ENCODE assay signal across 8 mouse cellular contexts in genomic region chr1:134098726-134099515, GRCm38 (mm10). TPM values are rescaled to one million over a fixed set of nuclear protein-coding genes. Genes with fewer than 3 reads are reported as not detected.
DNase-seq lines count a peak whose midpoint lies in the region; ATAC-seq and TF ChIP-seq lines count a peak whose summit lies in the region.

No protein-coding gene starts in this region.

- CTCF ChIA-PET in Patski (lab: Charles Lee): interaction anchor here (1.3 to 9.8 kb wide), 7 partner anchors 11 to 43 kb away, joined by 3 to 72 read pairs (median 6); partner anchors contain the start of gene Btg2

- peak overlapping the region; percentile 38 for H3K4me3 ChIP-seq in hindbrain, embryonic 12.5 days

- peak overlapping the region; percentile 49; the same call in 1 of the 2 replicates for H3K9ac ChIP-seq in hindbrain, embryonic 12.5 days

- peak overlapping the region; percentile 81 for H3K27ac ChIP-seq in hindbrain, embryonic 12.5 days

- no peaks in the 10 kb centered on the region for H3K27me3 ChIP-seq in Patski
- no peaks in the 10 kb centered on the region for H3K27me3 ChIP-seq in hindbrain, embryonic 12.5 days

- WGBS in hindbrain, embryonic 12.5 days: 10% methylated on average over 17 of the region's 17 CpGs

- ATAC-seq in Patski: peak; percentile 83
- ATAC-seq in frontal cortex, adult (ENCODE audit: low TSS enrichment): peak; percentile 76
- peak; percentile 39; the same call in 1 of the 2 replicates for ATAC-seq in hindbrain, embryonic 12.5 days (ENCODE audit: low FRiP score)

- no peak for TF ChIP-seq CTCF in Patski (IDR thresholded peaks at IDR 0.05)

- H3K4me2 ChIP-seq in hindbrain, embryonic 12.5 days (replicated peaks): peak overlapping the region; percentile 62

- no peaks in the 10 kb centered on the region for H3K36me3 ChIP-seq in hindbrain, embryonic 12.5 days

- in situ Hi-C loops in Patski (cut with MboI; ENCODE audit: low pct_unique_long_range_greater_than_20kb): loop anchor here (25.0 kb wide), 1 partner anchor 887 kb away; no protein-coding TSS in a partner anchor

- DNase-seq in Patski (ENCODE audit: low read depth, low spot score): peak; percentile 88
- peak; percentile 65 for DNase-seq in cerebellum, adult 9-11 months
- peak; percentile 63 to 66 for DNase-seq in layer of hippocampus, postnatal 10 days (ENCODE audit: low spot score in 2 of 2)
- peak; percentile 83 for DNase-seq in lung, postnatal 14 days
- peak; percentile 69 for DNase-seq in ovary, postnatal 36 days (ENCODE audit: low spot score)
- peak; percentile 80 to 87 for DNase-seq in urinary bladder, postnatal 36 days (ENCODE audit: low spot score in 2 of 2)

- no peaks in the 10 kb centered on the region for H3K9me3 ChIP-seq in hindbrain, embryonic 12.5 days (replicated peaks)

- peaks cover 57% of the 10 kb centered on the region for H3K4me1 ChIP-seq in hindbrain, embryonic 12.5 days

- POLR2A ChIA-PET in Patski (lab: Charles Lee): interaction anchor here (1.0 to 4.0 kb wide), 7 partner anchors 8 to 38 kb away, joined by 3 to 25 read pairs (median 5); partner anchors contain the start of gene Btg2

RNA-seq across cellular contexts. Expression of gene Chit1, which starts 12.1 kb away (rescaled TPM):
- not detected for polyA plus RNA-seq in Patski (2021)
- 0.13 TPM in 1 of 2 replicates, not detected in the other for polyA plus RNA-seq in hindbrain, embryonic 12.5 days (2016; fragmentation: Nextera tagmentation; extraction: Ambion mirVana)
- total RNA-seq in layer of hippocampus, postnatal 10 days (2021): under 1 TPM; 0.51 to 0.53 TPM

RNA-seq across cellular contexts. Expression of gene Btg2, which starts 20.0 kb away (rescaled TPM):
- polyA plus RNA-seq in Patski (2021): 90.2 TPM
- polyA plus RNA-seq in hindbrain, embryonic 12.5 days (2016; fragmentation: Nextera tagmentation; extraction: Ambion mirVana): 90.4 and 105 TPM in 2 replicates
- total RNA-seq in layer of hippocampus, postnatal 10 days (2021): 10 to 100 TPM; 13.1 to 14.3 TPM

Comparison
In these comparisons a context has a peak if more than half of its experiments do, and no peak if none do; other contexts are left out.
1. Peak in every context shown above with its lines: DNase-seq, ATAC-seq, H3K4me3 ChIP-seq and H3K27ac ChIP-seq.